Mouse (Mus musculus) lung, adult 2 months (tissue): ENCODE results near the gene Gm9732.
"Not testable (repeated sequence)": the region's sequence is repeated elsewhere in the genome, so short reads cannot be mapped to it uniquely, and the experiment has no call there.

Experiments
- CTCF ChIP-seq: fragments of 200-500 bp; IDR thresholded peaks from 2 replicates; pipeline ENCODE4 v1.5.1; 2011; ENCODE audit warnings: mild to moderate bottlenecking, low read length, control low read depth; ENCODE audit not compliant: insufficient read depth
- POLR2A ChIP-seq: fragments of 200-500 bp; IDR thresholded peaks from 2 replicates; pipeline ENCODE4 v1.6.1; 2011; ENCODE audit warnings: low read depth, mild to moderate bottlenecking, control low read depth, low read length, borderline replicate concordance; ENCODE audit errors: extremely low read depth

- TF ChIP-seq CTCF, POLR2A: not testable (repeated sequence)
Observed at GRCm38 (mm10) chr14:43250549-43251253, 24.1 kb upstream of the Gm9732 start.
